Mouse (Mus musculus) heart, postnatal 0 days (tissue): ENCODE results near the gene Vps41. TPM values are rescaled to one million over a fixed set of nuclear protein-coding genes. Genes with fewer than 3 reads are reported as not detected.

Experiments used
- ATAC-seq: fragments of 200-750 bp; cut with Nextera tagmentation; 2 replicates; pipeline ENCODE4 v1.8.0; 2017; ENCODE audit warnings: low read depth, moderate number of reproducible peaks, moderate library complexity; ENCODE audit not compliant: insufficient read depth
- DNase-seq: peaks from one replicate; pipeline ENCODE4 v3.0.0-alpha.2; 2016; ENCODE audit warnings: low spot score
- H3K27ac ChIP-seq: fragments of 300-500 bp; sonication (generic); 2 replicates; pipeline ENCODE4 v1.5.1; 2014; ENCODE audit warnings: low read depth, mild to moderate bottlenecking
- H3K27me3 ChIP-seq: fragments of 300-500 bp; sonication (generic); 2 replicates; pipeline ENCODE4 v1.6.1; 2014; ENCODE audit warnings: low read length, mixed read lengths; ENCODE audit not compliant: control insufficient read depth, insufficient read depth
- H3K36me3 ChIP-seq: fragments of 300-500 bp; sonication (generic); replicated peaks from 2 replicates; pipeline ENCODE4 v1.6.1; 2014; ENCODE audit warnings: low read length, mixed read lengths; ENCODE audit not compliant: control insufficient read depth, insufficient read depth
- H3K4me1 ChIP-seq: fragments of 300-500 bp; sonication (generic); 2 replicates; pipeline ENCODE4 v1.6.1; 2014; ENCODE audit warnings: antibody characterized with exemption; ENCODE audit not compliant: control insufficient read depth, insufficient read depth
- H3K4me2 ChIP-seq: fragments of 300-500 bp; sonication (generic); 2 replicates; pipeline ENCODE4 v1.6.1; 2014; ENCODE audit warnings: low read depth, mild to moderate bottlenecking, low read length, moderate library complexity
- H3K4me3 ChIP-seq: fragments of 300-500 bp; sonication (generic); 2 replicates; pipeline ENCODE4 v1.5.1; 2014; ENCODE audit warnings: low read depth, low read length
- H3K9ac ChIP-seq: fragments of 300-500 bp; sonication (generic); replicated peaks from 2 replicates; pipeline ENCODE4 v1.6.1; 2014; ENCODE audit warnings: low read depth, low read length, mixed read lengths
- H3K9me3 ChIP-seq: fragments of 300-500 bp; sonication (generic); replicated peaks from 2 replicates; pipeline ENCODE4 v1.6.1; 2016; ENCODE audit warnings: low read length; ENCODE audit not compliant: control insufficient read depth
- CTCF ChIP-seq: IDR thresholded peaks from 2 replicates; pipeline ENCODE4 v1.5.1; 2016; ENCODE audit warnings: antibody characterized with exemption, control low read depth, low read depth
- EP300 ChIP-seq: IDR thresholded peaks from 2 replicates; pipeline ENCODE4 v1.6.1; 2016; ENCODE audit warnings: antibody characterized with exemption, low read depth
- WGBS: fragments of 180-500 bp; shearing (Covaris S2); extraction: QIAGEN DNeasy Blood & Tissue Kit; methylation state at CpG from one replicate; pipeline ENCODE4 v1.1.7; 2014; 5-methylcytosine and 5-hydroxymethylcytosine counted together
- polyA plus RNA-seq: library from polyadenylated mRNA; unstranded; fragments of >200 nt; fragmentation: Nextera tagmentation; extraction: Ambion mirVana; gene quantifications from 2 replicates; pipeline ENCODE4 v1.2.1, GENCODE M21; 2015
- total RNA-seq: library from RNA; depleted of rRNA; stranded (reverse); fragments of >200 nt; gene quantifications from 2 replicates; pipeline ENCODE4 v1.2.3, GENCODE M21; 2014; ENCODE audit warnings: low replicate concordance; rRNA removed

Gene Vps41
- total and polyA plus RNA-seq, 2 experiments from 2014 or later: 25.2 to 32.6 TPM

GRCm38 (mm10) chr13:18875321-18875720 is 158.2 kb downstream of the Vps41 start:
- Histone ChIP-seq H3K36me3 (no peaks in the 10 kb centered on the region), H3K4me3 (no peak overlapping the region), H3K27ac (no peak overlapping the region), H3K4me2 (no peak overlapping the region), H3K27me3 (no peaks in the 10 kb centered on the region), H3K9me3 (no peaks in the 10 kb centered on the region), H3K4me1 (no peaks in the 10 kb centered on the region), H3K9ac (no peak overlapping the region)
- 42% methylated on average over 7 of the region's 7 CpGs for WGBS
- ATAC-seq (no peak), DNase-seq (no peak)
- no peak for TF ChIP-seq CTCF
- TF ChIP-seq EP300: no peak

- TF ChIP-seq EP300 (no peak), CTCF (no peak)
- Histone ChIP-seq H3K4me2 (no peak overlapping the region), H3K36me3 (no peaks in the 10 kb centered on the region), H3K9me3 (no peaks in the 10 kb centered on the region), H3K27me3 (no peaks in the 10 kb centered on the region), H3K27ac (no peak overlapping the region), H3K9ac (no peak overlapping the region), H3K4me3 (no peak overlapping the region), H3K4me1 (no peaks in the 10 kb centered on the region)
- ATAC-seq (no peak), DNase-seq (no peak)
- 33% methylated on average over 9 of the region's 9 CpGs for WGBS
Measured at GRCm38 (mm10) chr13:18892910-18893309, 175.8 kb downstream of the Vps41 start.

GRCm38 (mm10) chr13:18896789-18897188 is 179.7 kb downstream of the Vps41 start:
- WGBS: 40% methylated on average over 3 of the region's 3 CpGs
- no peak overlapping the region for H3K4me3 ChIP-seq

GRCm38 (mm10) chr13:18903623-18904022 is 186.5 kb downstream of the Vps41 start:
- H3K4me2 ChIP-seq: no peak overlapping the region
- 81% methylated on average over 6 of the region's 6 CpGs for WGBS
- no peaks in the 10 kb centered on the region for H3K27me3 ChIP-seq
- ATAC-seq (no peak), DNase-seq (no peak)
- no peaks in the 10 kb centered on the region for H3K36me3 ChIP-seq
- H3K27ac ChIP-seq: no peak overlapping the region
- no peaks in the 10 kb centered on the region for H3K9me3 ChIP-seq
- TF ChIP-seq EP300 (no peak), CTCF (no peak)
- no peak overlapping the region for H3K9ac ChIP-seq
- no peak overlapping the region for H3K4me3 ChIP-seq
- no peaks in the 10 kb centered on the region for H3K4me1 ChIP-seq

More at GRCm38 (mm10) chr13:18896789-18897188, 179.7 kb downstream of the Vps41 start:
- Histone ChIP-seq H3K27ac (no peak overlapping the region), H3K9ac (no peak overlapping the region), H3K27me3 (no peaks in the 10 kb centered on the region), H3K4me1 (no peaks in the 10 kb centered on the region), H3K36me3 (no peaks in the 10 kb centered on the region), H3K4me2 (no peak overlapping the region), H3K9me3 (no peaks in the 10 kb centered on the region)
- no peak for ATAC-seq
- TF ChIP-seq CTCF (no peak), EP300 (no peak)
- DNase-seq: no peak

- no peak for DNase-seq
- no peaks in the 10 kb centered on the region for H3K9me3 ChIP-seq
- H3K27me3 ChIP-seq: no peaks in the 10 kb centered on the region
- H3K4me1 ChIP-seq: 0 out of 2 replicates have a peak, but pooled peaks cover 3% of the 10 kb centered on the region
- ATAC-seq: no peak
- 69% methylated on average over 4 of the region's 4 CpGs for WGBS
- H3K27ac ChIP-seq: no peak overlapping the region
- H3K36me3 ChIP-seq: no peaks in the 10 kb centered on the region
- no peak overlapping the region for H3K9ac ChIP-seq
- H3K4me3 ChIP-seq: no peak overlapping the region
- no peak for TF ChIP-seq CTCF
- H3K4me2 ChIP-seq: no peak overlapping the region
Measured at GRCm38 (mm10) chr13:18914774-18915173, 197.7 kb downstream of the Vps41 start.

Other genes starting within 250 kb of the Vps41 start
- 0.08 and 0.42 TPM in 2 replicates for gene Amph, start 230.9 kb downstream of the Vps41 start, total RNA-seq
- 0.18 and 0.19 TPM in 2 replicates for gene Amph, start 230.9 kb downstream of the Vps41 start, polyA plus RNA-seq